Mouse (Mus musculus) monocyte, adult 5-6 weeks (primary cell): ENCODE measurements at regions not wholly inside any gene's neighbourhood (a gene's known extent, or its start where the extent isn't known, plus 50 kb on each side); places are given as distances from the start of the nearest gene placed in this dataset.
A peak's percentile ranks its signal among the peaks of the same experiment; 100 is the strongest.
"Not testable (repeated sequence)": the region's sequence is repeated elsewhere in the genome, so short reads cannot be mapped to it uniquely, and the experiment has no call there.

Experiments used
- ATAC-seq: fragments of 153-309, 156-312 bp; replicated peaks from 2 replicates; pipeline ENCODE4 v1.8.0; 2017; ENCODE audit warnings: mild to moderate bottlenecking; ENCODE audit not compliant: low TSS enrichment, insufficient number of reproducible peaks, severe bottlenecking, poor library complexity, low FRiP score

GRCm38 (mm10) chr12:115091460-115091859, 956.1 kb upstream of the Zfp386 start:
- ATAC-seq = not testable (repeated sequence)

GRCm38 (mm10) chr12:115109742-115110141, 937.8 kb upstream of the Zfp386 start:
- no peak for ATAC-seq

- ATAC-seq = not testable (repeated sequence)
Measured at GRCm38 (mm10) chr12:115119134-115119826, 928.2 kb upstream of the Zfp386 start.

- no peak for ATAC-seq
Measured at GRCm38 (mm10) chr12:115121259-115121658, 926.3 kb upstream of the Zfp386 start.

- ATAC-seq = no peak
Measured at GRCm38 (mm10) chr12:115121899-115122298, 925.6 kb upstream of the Zfp386 start.

GRCm38 (mm10) chr12:115132930-115133329, 914.6 kb upstream of the Zfp386 start:
- ATAC-seq = not testable (repeated sequence)

GRCm38 (mm10) chr12:115145407-115145806, 902.1 kb upstream of the Zfp386 start:
- not testable (repeated sequence) for ATAC-seq

GRCm38 (mm10) chr12:115146471-115146870, 901.1 kb upstream of the Zfp386 start:
- ATAC-seq = not testable (repeated sequence)

- ATAC-seq = not testable (repeated sequence)
Measured at GRCm38 (mm10) chr12:115151967-115152366, 895.6 kb upstream of the Zfp386 start.

- ATAC-seq = not testable (repeated sequence)
Measured at GRCm38 (mm10) chr12:115158231-115158630, 889.3 kb upstream of the Zfp386 start.

GRCm38 (mm10) chr12:115158717-115159232, 888.7 kb upstream of the Zfp386 start:
- ATAC-seq = not testable (repeated sequence)

- ATAC-seq = peak; percentile 50; the same call in 1 of the 2 replicates
Measured at GRCm38 (mm10) chr12:115165499-115165898, 882.0 kb upstream of the Zfp386 start.

- ATAC-seq = not testable (repeated sequence)
Measured at GRCm38 (mm10) chr12:115166006-115166405, 881.5 kb upstream of the Zfp386 start.

- no peak for ATAC-seq
Measured at GRCm38 (mm10) chr12:115193482-115194103, 853.9 kb upstream of the Zfp386 start.

- no peak for ATAC-seq
Measured at GRCm38 (mm10) chr12:115197322-115198117, 850.0 kb upstream of the Zfp386 start.

GRCm38 (mm10) chr12:115207833-115208448, 839.6 kb upstream of the Zfp386 start:
- not testable (repeated sequence) for ATAC-seq

- ATAC-seq = no peak
Measured at GRCm38 (mm10) chr12:115222671-115223070, 824.9 kb upstream of the Zfp386 start.

- no peak for ATAC-seq
Measured at GRCm38 (mm10) chr12:115229965-115230364, 817.6 kb upstream of the Zfp386 start.

- not testable (repeated sequence) for ATAC-seq
Measured at GRCm38 (mm10) chr12:115242661-115243060, 804.9 kb upstream of the Zfp386 start.
